Mouse (Mus musculus) megakaryocyte, adult 5-6 weeks (primary cell): ENCODE measurements around the gene Prph. TPM values are rescaled to one million over a fixed set of nuclear protein-coding genes. Genes with fewer than 3 reads are reported as not detected.
"Not testable (repeated sequence)": the region's sequence is repeated elsewhere in the genome, so short reads cannot be mapped to it uniquely, and the experiment has no call there.

Source experiments
- ATAC-seq: 2 replicates; pipeline ENCODE4 v1.8.0; 2016; ENCODE audit warnings: mild to moderate bottlenecking, inconsistent platforms; ENCODE audit not compliant: poor library complexity, severe bottlenecking
- total RNA-seq, 2 experiments: library from RNA; stranded (forward) in 1 of 2; stranded (reverse) in 1 of 2; fragments of 153-499, 151-499 nt in 1 of 2; fragments of 221-1000, 200-1000 nt in 1 of 2; gene quantifications; 2 replicates each; pipeline versions ENCODE4 v1.2.3 to v1.2.4; 2015 to 2017

Gene Prph
- total RNA-seq, 2 experiments from 2014 or later: not detected

- no peak for ATAC-seq
Observed at GRCm38 (mm10) chr15:99032726-99033250, 22.2 kb upstream of the Prph start.

- peak; percentile 12 for ATAC-seq
Observed at GRCm38 (mm10) chr15:99033498-99034270, 21.3 kb upstream of the Prph start.

- no peak for ATAC-seq
Observed at GRCm38 (mm10) chr15:99035431-99035830, 19.5 kb upstream of the Prph start.

DNA sequence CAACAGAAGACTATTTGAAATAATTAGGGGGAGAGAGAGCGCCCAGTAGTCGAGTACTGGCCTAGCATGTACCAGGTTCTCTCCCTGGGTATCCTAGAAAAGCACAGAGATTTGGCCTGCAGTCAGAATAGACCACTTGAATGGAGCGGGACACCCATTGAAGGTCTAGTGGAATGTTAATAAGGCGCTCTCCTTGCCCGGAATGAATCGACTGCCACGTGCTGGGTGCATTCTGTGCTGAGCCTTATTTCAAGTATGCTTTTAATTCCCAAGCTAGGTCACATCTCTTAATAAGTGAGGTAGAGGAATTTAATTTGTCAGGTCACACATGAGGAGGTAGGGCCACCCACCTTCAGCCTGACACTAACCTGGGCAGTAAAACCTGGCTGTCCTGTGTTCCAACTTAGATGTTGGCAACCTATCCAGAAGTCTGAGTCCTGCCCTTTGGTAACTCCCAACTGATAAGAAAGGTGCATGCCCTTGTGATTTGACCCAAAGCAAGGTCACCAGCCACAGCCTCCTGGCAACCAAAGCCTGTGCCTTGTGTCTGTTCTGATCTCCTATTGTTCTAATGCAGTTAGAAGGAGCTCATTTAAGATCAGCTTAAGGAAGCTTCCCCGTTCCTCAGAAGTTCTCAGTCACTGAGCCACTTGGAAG lies 18.6 kb upstream of the Prph start:
- no peak for ATAC-seq

DNA sequence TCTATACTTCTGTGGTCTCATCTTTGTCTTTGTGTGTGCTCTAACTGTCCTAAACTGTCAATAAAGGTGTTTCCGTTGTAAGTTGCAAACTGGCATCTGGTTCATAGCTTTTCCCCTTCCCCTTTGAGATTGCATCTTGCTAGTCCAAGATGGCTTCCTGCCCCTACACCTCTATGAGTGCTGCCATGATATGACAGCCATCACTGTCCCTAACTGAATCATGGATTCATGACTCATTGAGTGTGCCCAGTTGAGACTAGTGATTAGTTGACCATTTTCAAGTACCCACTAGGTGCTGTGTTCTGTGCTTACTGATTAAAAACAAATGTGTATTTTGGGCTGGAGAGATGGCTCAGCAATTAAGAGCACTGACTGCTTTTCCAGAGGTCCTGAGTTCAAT lies 16.9 kb upstream of the Prph start:
- no peak for ATAC-seq

- no peak for ATAC-seq
Observed at GRCm38 (mm10) chr15:99038797-99039196, 16.2 kb upstream of the Prph start.

DNA sequence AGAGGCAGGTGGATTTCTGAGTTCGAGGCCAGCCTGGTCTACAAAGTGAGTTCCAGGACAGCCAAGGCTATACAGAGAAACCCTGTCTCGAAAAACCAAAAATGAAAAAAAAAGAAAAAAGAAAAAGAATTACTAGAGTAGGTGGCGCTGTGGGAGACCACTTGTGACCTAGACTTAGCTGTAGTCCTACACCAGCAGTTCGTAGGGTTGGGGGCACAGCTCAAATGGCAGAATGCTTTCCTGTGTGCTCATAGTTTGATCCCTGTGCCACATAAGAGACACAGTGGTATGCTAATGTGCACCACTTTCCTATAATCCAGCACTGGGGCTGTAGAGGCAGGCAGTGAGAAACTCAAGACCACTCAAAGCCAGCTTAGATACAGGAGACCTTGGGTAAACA lies 15.7 kb upstream of the Prph start:
- no peak for ATAC-seq

- peak; percentile 73 for ATAC-seq
Observed at GRCm38 (mm10) chr15:99039996-99040919, 14.7 kb upstream of the Prph start.

- ATAC-seq: no peak
Observed at GRCm38 (mm10) chr15:99040920-99041856, 13.8 kb upstream of the Prph start.

GRCm38 (mm10) chr15:99042334-99042733 lies 12.6 kb upstream of the Prph start:
- ATAC-seq: no peak

DNA sequence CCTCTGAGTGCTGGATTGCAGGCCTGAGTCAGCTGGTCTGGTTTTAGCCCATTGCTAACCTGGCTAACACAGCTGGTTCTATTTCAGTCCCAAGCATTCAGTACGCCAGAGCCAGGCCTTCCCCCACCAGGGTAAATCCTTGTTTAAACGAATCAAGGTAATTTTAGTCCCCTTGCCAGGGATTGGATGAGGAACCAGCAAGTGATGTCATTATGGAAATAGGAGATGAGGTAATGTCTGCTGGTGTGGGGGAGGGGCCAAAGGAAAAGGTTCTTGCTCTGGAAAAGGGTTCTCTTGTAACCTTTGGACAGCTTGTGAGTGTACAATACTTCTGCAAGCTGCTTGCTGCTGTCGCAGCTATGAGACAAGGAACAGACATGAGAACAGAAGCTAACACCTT lies 10.1 kb upstream of the Prph start:
- no peak for ATAC-seq

GRCm38 (mm10) chr15:99045734-99046133 lies 9.2 kb upstream of the Prph start:
- ATAC-seq: not testable (repeated sequence)

- peak; percentile 81 for ATAC-seq
Observed at GRCm38 (mm10) chr15:99049473-99050253, 5.3 kb upstream of the Prph start.

- ATAC-seq: no peak
Observed at GRCm38 (mm10) chr15:99053373-99053772, 1.6 kb upstream of the Prph start.

- ATAC-seq: no peak; the same call in 1 of the 2 replicates
Observed at GRCm38 (mm10) chr15:99055511-99055961, 562 bp downstream of the Prph start.

DNA sequence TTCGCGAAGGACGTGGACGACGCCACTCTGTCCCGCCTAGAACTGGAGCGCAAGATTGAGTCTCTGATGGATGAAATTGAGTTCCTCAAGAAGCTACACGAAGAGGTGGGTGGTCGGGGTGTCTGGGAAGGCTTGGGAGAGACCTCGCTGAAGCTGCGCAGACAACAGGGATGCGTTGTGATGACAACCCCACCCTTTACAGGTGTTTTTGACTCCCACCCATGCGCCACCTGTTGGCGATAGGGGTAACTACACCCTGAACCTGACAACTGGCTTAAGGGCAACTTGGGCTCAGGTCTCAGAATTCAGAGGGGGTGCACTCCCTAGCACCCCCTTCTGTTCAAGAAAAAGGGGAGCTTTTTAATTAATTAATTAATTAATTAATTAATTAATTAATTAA lies 1.4 kb downstream of the Prph start:
- ATAC-seq: peak; percentile 51

GRCm38 (mm10) chr15:99065557-99066165 lies 10.7 kb downstream of the Prph start:
- no peak for ATAC-seq

DNA sequence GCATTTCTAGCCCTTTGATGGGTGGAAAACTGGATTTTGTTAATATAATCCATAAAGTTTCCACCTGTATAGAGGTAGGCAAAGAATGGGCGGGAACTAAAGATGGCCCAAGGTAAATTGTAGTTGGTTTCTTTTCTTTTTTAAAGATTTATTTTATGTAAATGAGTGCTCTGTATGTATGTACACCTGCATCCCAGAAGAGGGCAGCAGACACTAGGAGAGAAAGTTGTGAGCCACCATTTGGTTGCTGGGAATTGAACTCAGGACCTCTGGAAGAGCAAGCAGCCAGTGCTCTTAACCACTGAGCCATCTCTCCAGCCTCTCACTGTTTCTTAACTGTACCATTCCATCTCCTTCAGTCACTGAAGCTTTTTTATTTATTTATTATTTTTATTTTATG lies 17.0 kb downstream of the Prph start:
- no peak for ATAC-seq
